Mouse (Mus musculus) embryonic facial prominence, embryonic 10.5 days (tissue): Measurements from ENCODE around the gene Pfkl. TPM values are rescaled to one million over a fixed set of nuclear protein-coding genes. Genes with fewer than 3 reads are reported as not detected.
"Not testable (repeated sequence)": the region's sequence is repeated elsewhere in the genome, so short reads cannot be mapped to it uniquely, and the experiment has no call there.

Experiments used
- DNase-seq: peaks from one replicate; pipeline ENCODE4 v3.0.0-alpha.2; 2017; ENCODE audit warnings: low spot score
- H3K27ac ChIP-seq: fragments of 300-500 bp; sonication (generic); replicated peaks from 2 replicates; pipeline ENCODE4 v1.5.1; 2016; ENCODE audit warnings: mild to moderate bottlenecking
- H3K27me3 ChIP-seq: fragments of 300-500 bp; sonication (generic); replicated peaks from 2 replicates; pipeline ENCODE4 v1.6.1; 2016; ENCODE audit warnings: low read depth, mild to moderate bottlenecking; ENCODE audit not compliant: poor library complexity, severe bottlenecking
- H3K36me3 ChIP-seq: fragments of 300-500 bp; sonication (generic); replicated peaks from 2 replicates; pipeline ENCODE4 v1.6.1; 2016; ENCODE audit warnings: mild to moderate bottlenecking, moderate library complexity
- H3K4me1 ChIP-seq: fragments of 300-500 bp; sonication (generic); 2 replicates; pipeline ENCODE4 v1.6.1; 2016
- H3K4me3 ChIP-seq: fragments of 300-500 bp; sonication (generic); 2 replicates; pipeline ENCODE4 v1.5.1; 2016; ENCODE audit warnings: mild to moderate bottlenecking, moderate library complexity
- H3K9me3 ChIP-seq: fragments of 300-500 bp; sonication (generic); 2 replicates; pipeline ENCODE4 v1.6.1; 2016; ENCODE audit warnings: mild to moderate bottlenecking
- WGBS: fragments of 180-500 bp; shearing (Covaris S2); methylation state at CpG from one replicate; pipeline ENCODE4 v1.1.7; 2016; 5-methylcytosine and 5-hydroxymethylcytosine counted together
- polyA plus RNA-seq: library from polyadenylated mRNA; unstranded; fragments of >200 nt; fragmentation: Nextera tagmentation; extraction: Ambion mirVana; gene quantifications from 2 replicates; pipeline ENCODE4 v1.2.1, GENCODE M21; 2016

Gene Pfkl
- polyA plus RNA-seq, 1 experiment from 2014 or later: 234 TPM

GRCm38 (mm10) chr10:77976458-77977150 lies 33.3 kb downstream of the Pfkl start:
- no peak for DNase-seq
- peaks cover 21% of the 10 kb centered on the region for H3K4me1 ChIP-seq
- H3K9me3 ChIP-seq: no peaks in the 10 kb centered on the region
- no peak overlapping the region for H3K4me3 ChIP-seq
- no peak overlapping the region for H3K27ac ChIP-seq
- peaks cover 20% of the 10 kb centered on the region for H3K36me3 ChIP-seq
- 81% methylated on average over 8 of the region's 8 CpGs for WGBS
- H3K27me3 ChIP-seq: no peaks in the 10 kb centered on the region

GRCm38 (mm10) chr10:77975653-77976052 lies 34.2 kb downstream of the Pfkl start:
- Histone ChIP-seq H3K27ac (no peak overlapping the region), H3K4me1 (peaks cover 21% of the 10 kb centered on the region), H3K9me3 (no peaks in the 10 kb centered on the region), H3K4me3 (no peak overlapping the region), H3K36me3 (peaks cover 10% of the 10 kb centered on the region), H3K27me3 (peaks cover 8% of the 10 kb centered on the region)
- no peak for DNase-seq
- WGBS: 47% methylated on average over 4 of the region's 4 CpGs

GRCm38 (mm10) chr10:77974811-77975210 lies 35.1 kb downstream of the Pfkl start:
- no peaks in the 10 kb centered on the region for H3K9me3 ChIP-seq
- peaks cover 22% of the 10 kb centered on the region for H3K4me1 ChIP-seq
- 80% methylated on average over 5 of the region's 5 CpGs for WGBS
- peaks cover 2% of the 10 kb centered on the region; the same call in 1 of the 2 replicates for H3K36me3 ChIP-seq
- peaks cover 17% of the 10 kb centered on the region for H3K27me3 ChIP-seq
- no peak overlapping the region for H3K27ac ChIP-seq
- no peak for DNase-seq
- H3K4me3 ChIP-seq: no peak overlapping the region

GRCm38 (mm10) chr10:77974323-77974722 lies 35.6 kb downstream of the Pfkl start:
- no peak for DNase-seq
- Histone ChIP-seq H3K36me3 (no peaks in the 10 kb centered on the region), H3K9me3 (no peaks in the 10 kb centered on the region), H3K4me1 (peaks cover 22% of the 10 kb centered on the region), H3K4me3 (no peak overlapping the region), H3K27me3 (peaks cover 21% of the 10 kb centered on the region), H3K27ac (no peak overlapping the region)
- 73% methylated on average over 5 of the region's 5 CpGs for WGBS

- no peak overlapping the region for H3K4me3 ChIP-seq
- 62% methylated on average over 17 of the region's 17 CpGs for WGBS
- H3K9me3 ChIP-seq: no peaks in the 10 kb centered on the region
- no peak overlapping the region for H3K27ac ChIP-seq
- H3K4me1 ChIP-seq: peaks cover 15% of the 10 kb centered on the region
- DNase-seq: peak; percentile 46
- H3K27me3 ChIP-seq: peaks cover 45% of the 10 kb centered on the region
- no peaks in the 10 kb centered on the region for H3K36me3 ChIP-seq
Measured at GRCm38 (mm10) chr10:77971709-77972553, 38.0 kb downstream of the Pfkl start.

GRCm38 (mm10) chr10:77971191-77971590 lies 38.7 kb downstream of the Pfkl start:
- no peaks in the 10 kb centered on the region for H3K9me3 ChIP-seq
- DNase-seq: no peak
- peaks cover 18% of the 10 kb centered on the region for H3K4me1 ChIP-seq
- 90% methylated on average over 10 of the region's 10 CpGs for whole genome bisulfite sequencing
- no peaks in the 10 kb centered on the region for H3K36me3 ChIP-seq
- H3K27ac ChIP-seq: no peak overlapping the region
- no peak overlapping the region for H3K4me3 ChIP-seq
- H3K27me3 ChIP-seq: peaks cover 45% of the 10 kb centered on the region

GRCm38 (mm10) chr10:77970481-77970880 lies 39.4 kb downstream of the Pfkl start, which contains the start of gene Trpm2:
Trpm2 (minus strand) TSS chr10:77970563.
- 89% methylated on average over 6 of the region's 6 CpGs for WGBS
- H3K4me3 ChIP-seq: peak within 1 kb of the TSS; percentile 48
- H3K9me3 ChIP-seq: no peaks in the 10 kb centered on the region
- H3K27ac ChIP-seq: no peak within 1 kb of the TSS
- H3K4me1 ChIP-seq: peaks cover 19% of the 10 kb centered on the region
- no peaks in the 10 kb centered on the region for H3K36me3 ChIP-seq
- peaks cover 45% of the 10 kb centered on the region for H3K27me3 ChIP-seq
- DNase-seq: no peak

GRCm38 (mm10) chr10:77969973-77970325 lies 39.9 kb downstream of the Pfkl start:
- Histone ChIP-seq H3K4me1 (peaks cover 19% of the 10 kb centered on the region), H3K36me3 (no peaks in the 10 kb centered on the region), H3K27me3 (peaks cover 45% of the 10 kb centered on the region), H3K9me3 (no peaks in the 10 kb centered on the region), H3K4me3 (peak overlapping the region; percentile 48), H3K27ac (no peak overlapping the region)
- DNase-seq: no peak
- WGBS: 18% methylated on average over 8 of the region's 8 CpGs

GRCm38 (mm10) chr10:77969274-77969972 lies 40.5 kb downstream of the Pfkl start:
- no peak overlapping the region for H3K27ac ChIP-seq
- 7% methylated on average over 26 of the region's 26 CpGs for WGBS
- peaks cover 45% of the 10 kb centered on the region for H3K27me3 ChIP-seq

GRCm38 (mm10) chr10:77963971-77964370 lies 45.9 kb downstream of the Pfkl start:
- no peak for DNase-seq
- Histone ChIP-seq H3K9me3 (no peaks in the 10 kb centered on the region), H3K36me3 (no peaks in the 10 kb centered on the region), H3K4me1 (peaks cover 4% of the 10 kb centered on the region), H3K27me3 (peaks cover 20% of the 10 kb centered on the region), H3K27ac (no peak overlapping the region), H3K4me3 (no peak overlapping the region)
- 86% methylated on average over 6 of the region's 6 CpGs for WGBS

More at GRCm38 (mm10) chr10:77969274-77969972, 40.5 kb downstream of the Pfkl start:
- Histone ChIP-seq H3K4me3 (peak overlapping the region; percentile 48), H3K4me1 (peaks cover 19% of the 10 kb centered on the region), H3K9me3 (no peaks in the 10 kb centered on the region), H3K36me3 (no peaks in the 10 kb centered on the region)
- peak; percentile 71 for DNase-seq

- H3K27ac ChIP-seq: no peak overlapping the region
- WGBS: 84% methylated on average over 2 of the region's 2 CpGs
- H3K4me1 ChIP-seq: peaks cover 4% of the 10 kb centered on the region; the same call in 1 of the 2 replicates
- no peak for DNase-seq
- H3K9me3 ChIP-seq: no peaks in the 10 kb centered on the region
- no peak overlapping the region for H3K4me3 ChIP-seq
- H3K27me3 ChIP-seq: peaks cover 7% of the 10 kb centered on the region
- no peaks in the 10 kb centered on the region for H3K36me3 ChIP-seq
Measured at GRCm38 (mm10) chr10:77962725-77963124, 47.2 kb downstream of the Pfkl start.

GRCm38 (mm10) chr10:77950468-77950867 lies 59.4 kb downstream of the Pfkl start:
- H3K4me1 ChIP-seq, DNase-seq, H3K36me3 ChIP-seq, H3K9me3 ChIP-seq, H3K27me3 ChIP-seq, H3K27ac ChIP-seq, H3K4me3 ChIP-seq: not testable (repeated sequence)
- WGBS: 94% methylated on average over 10 of the region's 12 CpGs
